Mouse (Mus musculus) heart, adult 2 months (tissue): Measurements from ENCODE around the gene Pnpo. TPM values are rescaled to one million over a fixed set of nuclear protein-coding genes. Genes with fewer than 3 reads are reported as not detected.

ENCODE experiments used
- DNase-seq, 2 experiments: peaks; one replicate each; pipeline ENCODE4 v3.0.0; 2021
- H3K27ac ChIP-seq: fragments of 200-600 bp; 2 replicates; pipeline ENCODE4 v1.8.1; 2022
- H3K27me3 ChIP-seq: fragments of 200-500 bp; 2 replicates; pipeline ENCODE4 v1.6.1; 2012; ENCODE audit warnings: mild to moderate bottlenecking, low read length, inconsistent platforms, mixed read lengths; ENCODE audit not compliant: control insufficient read depth, insufficient read depth
- H3K36me3 ChIP-seq: fragments of 200-500 bp; 2 replicates; pipeline ENCODE4 v1.6.1; 2012; ENCODE audit warnings: low read length, inconsistent platforms; ENCODE audit not compliant: control insufficient read depth, insufficient read depth
- H3K4me1 ChIP-seq: fragments of 200-500 bp; 2 replicates; pipeline ENCODE4 v1.6.1; 2011; ENCODE audit warnings: low read length; ENCODE audit not compliant: control insufficient read depth, insufficient read depth
- H3K4me3 ChIP-seq: fragments of 200-600 bp; 2 replicates; pipeline ENCODE4 v1.8.1; 2022
- H3K79me2 ChIP-seq: fragments of 200-500 bp; replicated peaks from 2 replicates; pipeline ENCODE4 v1.6.1; 2012; ENCODE audit warnings: mild to moderate bottlenecking, inconsistent platforms, low read length, moderate library complexity, mixed read lengths; ENCODE audit not compliant: control insufficient read depth, insufficient read depth
- H3K9ac ChIP-seq: fragments of 200-500 bp; 2 replicates; pipeline ENCODE4 v1.6.1; 2012; ENCODE audit warnings: low read depth, mild to moderate bottlenecking, control low read depth, inconsistent platforms, low read length, mixed read lengths
- CTCF ChIP-seq: fragments of 200-600 bp; IDR thresholded peaks from 2 replicates; pipeline ENCODE4 v1.8.1; 2022; ENCODE audit warnings: antibody characterized with exemption, mild to moderate bottlenecking, moderate library complexity
- EP300 ChIP-seq: fragments of 200-500 bp; IDR thresholded peaks from 2 replicates; pipeline ENCODE4 v1.6.1; 2011; ENCODE audit warnings: low read depth, low read length, control low read depth; ENCODE audit not compliant: insufficient read depth
- POLR2A ChIP-seq: fragments of 200-500 bp; IDR thresholded peaks from 2 replicates; pipeline ENCODE4 v1.6.1; 2011; ENCODE audit warnings: mild to moderate bottlenecking, low read depth, low read length, control low read depth; ENCODE audit not compliant: insufficient read depth
- WGBS: fragments of 180-500 bp; shearing (Covaris S2); methylation state at CpG from one replicate; pipeline ENCODE4 v1.1.7; 2018; 5-methylcytosine and 5-hydroxymethylcytosine counted together
- intact Hi-C: fragments of 180-260 bp; cut with DNase I; formaldehyde crosslinking; loops from one replicate; pipeline ENCODE4 v1.15.1; 2025
- polyA plus RNA-seq: library from polyadenylated mRNA; depleted of rRNA; stranded (reverse); fragments of >200 nt; gene quantifications from 2 replicates; pipeline ENCODE4 v1.2.3, GENCODE M21; 2012
- total RNA-seq, 2 experiments: library from RNA; stranded (reverse); gene quantifications; 2 replicates each; pipeline ENCODE4 v1.2.3; 2021

The Pnpo gene
- total and polyA plus RNA-seq, 3 experiments, result 12.9 to 22.0 (median 13.0) TPM

DNA sequence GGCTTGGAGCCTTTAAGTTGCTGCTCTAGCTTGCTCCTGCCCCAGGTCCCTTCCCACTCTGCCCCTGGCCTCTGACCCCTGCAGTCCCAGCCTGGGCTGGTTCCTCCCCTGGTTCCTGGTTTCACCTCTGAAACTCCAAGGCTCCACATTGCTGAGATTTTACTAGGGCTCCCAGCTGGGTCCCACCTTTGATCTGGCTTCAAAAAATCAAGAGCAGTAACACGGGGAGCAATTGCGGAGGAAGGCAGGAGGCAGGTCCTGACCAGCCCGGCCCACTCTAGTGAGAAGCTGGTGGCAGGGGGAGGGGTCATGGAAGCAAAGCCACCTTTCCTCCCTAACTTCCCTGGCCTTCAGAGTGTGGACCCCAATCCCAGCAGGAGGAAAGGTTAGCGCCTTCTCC is 41.1 kb upstream of the Pnpo start:
- H3K79me2 ChIP-seq, result no peaks in the 10 kb centered on the region
- H3K4me3 ChIP-seq, result no peak overlapping the region
- intact Hi-C loops, result loop anchor here (5.0 kb wide), 1 partner anchor 68 kb away; the partner anchor contains the start of gene Cdk5rap3
- WGBS, result 36% methylated on average over 4 of the region's 4 CpGs
- H3K9ac ChIP-seq, result no peak overlapping the region
- TF ChIP-seq POLR2A (no peak), EP300 (no peak), CTCF (no peak)
- H3K36me3 ChIP-seq, result no peaks in the 10 kb centered on the region
- no peaks in the 10 kb centered on the region; the same call in 1 of the 2 replicates for H3K27me3 ChIP-seq
- peaks cover 3% of the 10 kb centered on the region for H3K4me1 ChIP-seq
- no peak overlapping the region for H3K27ac ChIP-seq
- no peak for DNase-seq

DNA sequence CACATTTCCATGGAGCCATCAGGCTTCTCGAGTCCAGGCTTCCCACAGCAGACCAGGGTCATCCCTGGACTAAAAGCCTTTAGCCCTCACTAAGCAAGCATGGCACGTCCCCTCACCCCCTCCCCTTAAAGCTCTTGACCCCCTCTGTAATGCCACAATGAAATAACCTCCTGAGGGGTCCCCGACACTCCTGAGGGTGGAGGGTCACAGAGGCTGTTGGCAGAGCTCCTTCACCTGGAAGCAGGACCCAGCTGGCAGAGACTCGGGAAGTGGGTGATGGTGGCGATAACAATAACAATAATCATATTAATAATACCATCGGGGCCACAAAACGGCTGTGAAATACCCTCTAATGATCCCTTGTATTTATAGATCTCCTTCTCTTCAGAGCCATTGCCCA is 39.1 kb upstream of the Pnpo start, which contains the start of gene Sp2:
Gene Sp2 (minus strand): TSS at position 101 of the 400 bp plus-strand sequence.
- no peaks in the 10 kb centered on the region; the same call in 1 of the 2 replicates for H3K27me3 ChIP-seq
- TF ChIP-seq POLR2A, result no peak
- TF ChIP-seq CTCF, result no peak
- TF ChIP-seq EP300, result no peak
- WGBS, result 73% methylated on average over 7 of the region's 7 CpGs
- no peak within 1 kb of the TSS for H3K9ac ChIP-seq
- H3K4me1 ChIP-seq, result peaks cover 6% of the 10 kb centered on the region
- no peak for DNase-seq
- intact Hi-C loops, result loop anchor here (1.0 to 5.0 kb wide), 3 partner anchors 39 to 66 kb away; partner anchors contain the start of gene Cdk5rap3
- no peaks in the 10 kb centered on the region for H3K79me2 ChIP-seq
- H3K4me3 ChIP-seq, result no peak within 1 kb of the TSS
- H3K27ac ChIP-seq, result no peak within 1 kb of the TSS
- H3K36me3 ChIP-seq, result no peaks in the 10 kb centered on the region

- intact Hi-C loops, result loop anchor here (1.0 to 5.0 kb wide), 3 partner anchors 40 to 65 kb away; partner anchors contain the start of gene Cdk5rap3
- Histone ChIP-seq H3K9ac (no peak overlapping the region), H3K79me2 (no peaks in the 10 kb centered on the region), H3K27ac (no peak overlapping the region), H3K4me3 (no peak overlapping the region), H3K36me3 (no peaks in the 10 kb centered on the region), H3K4me1 (peaks cover 5% of the 10 kb centered on the region), H3K27me3 (no peaks in the 10 kb centered on the region)
- WGBS, result 5% methylated on average over 7 of the region's 7 CpGs
- DNase-seq, result peak; percentile 80
- TF ChIP-seq POLR2A (no peak), CTCF (peak; percentile 98), EP300 (peak; percentile 72; the same call in 1 of the 2 replicates)
Measured at GRCm38 (mm10) chr11:96982355-96982754, 38.6 kb upstream of the Pnpo start.

DNA sequence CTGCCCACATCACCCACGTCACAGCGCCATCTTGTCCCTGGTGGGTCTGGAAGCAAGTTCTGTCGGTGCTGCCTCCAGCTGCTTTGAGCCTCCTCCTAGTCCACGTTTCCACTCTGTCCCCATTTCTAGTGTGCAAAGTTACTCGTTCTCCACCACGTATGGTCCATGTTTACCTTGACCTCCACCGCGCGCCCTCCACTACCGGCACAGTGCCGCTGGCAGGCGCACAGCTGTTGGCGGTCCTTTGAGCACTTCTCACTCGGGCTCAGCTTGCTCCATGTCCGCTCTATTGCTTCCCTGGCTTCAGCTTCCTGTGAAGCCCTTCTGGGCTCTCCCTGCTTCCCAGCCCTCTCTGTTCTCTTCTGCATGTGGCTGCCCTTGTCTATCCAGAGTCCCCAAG is 37.7 kb upstream of the Pnpo start:
- no peak for TF ChIP-seq EP300
- TF ChIP-seq CTCF, result no peak
- TF ChIP-seq POLR2A, result no peak
- Histone ChIP-seq H3K9ac (no peak overlapping the region), H3K27me3 (no peaks in the 10 kb centered on the region), H3K27ac (no peak overlapping the region), H3K4me1 (peaks cover 5% of the 10 kb centered on the region), H3K36me3 (no peaks in the 10 kb centered on the region), H3K79me2 (no peaks in the 10 kb centered on the region), H3K4me3 (no peak overlapping the region)
- intact Hi-C loops, result loop anchor here (5.0 kb wide), 1 partner anchor 64 kb away; the partner anchor contains the start of gene Cdk5rap3
- no peak for DNase-seq
- WGBS, result 72% methylated on average over 15 of the region's 15 CpGs

- Histone ChIP-seq H3K27me3 (no peaks in the 10 kb centered on the region), H3K9ac (no peak overlapping the region), H3K27ac (no peak overlapping the region), H3K36me3 (0 out of 2 replicates have a peak, but pooled peaks cover 2% of the 10 kb centered on the region), H3K4me3 (no peak overlapping the region), H3K4me1 (peaks cover 14% of the 10 kb centered on the region), H3K79me2 (peaks cover 2% of the 10 kb centered on the region; the same call in 1 of the 2 replicates)
- intact Hi-C loops, result loop anchor here (5.0 kb wide), 1 partner anchor 63 kb away; the partner anchor contains the start of gene Cdk5rap3
- no peak for DNase-seq
- TF ChIP-seq EP300 (no peak), POLR2A (no peak)
- WGBS, result 70% methylated on average over 5 of the region's 5 CpGs
Measured at GRCm38 (mm10) chr11:96980021-96980420, 36.2 kb upstream of the Pnpo start.

DNA sequence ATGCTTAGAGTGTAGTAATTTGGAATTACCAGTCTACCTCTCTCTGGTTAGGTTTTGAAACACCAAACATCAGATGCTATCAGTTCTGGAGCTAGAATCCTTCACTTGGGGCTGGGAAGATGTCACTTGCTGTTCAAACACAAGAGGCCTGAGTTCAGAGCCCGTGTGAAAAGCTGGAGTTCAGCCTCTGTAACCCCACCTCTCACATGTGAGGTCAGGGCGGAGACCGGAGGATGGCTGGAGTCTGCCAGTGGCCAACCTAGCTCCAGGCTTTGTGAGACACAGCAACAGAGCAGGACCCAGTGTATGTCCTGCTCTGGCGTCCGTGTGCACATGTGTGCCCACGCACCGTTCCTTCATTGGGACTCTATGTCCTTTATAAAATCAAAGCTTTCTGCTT is 35.5 kb upstream of the Pnpo start:
- Histone ChIP-seq H3K27me3 (no peaks in the 10 kb centered on the region), H3K79me2 (peaks cover 2% of the 10 kb centered on the region; the same call in 1 of the 2 replicates), H3K36me3 (0 out of 2 replicates have a peak, but pooled peaks cover 2% of the 10 kb centered on the region), H3K4me1 (peaks cover 14% of the 10 kb centered on the region), H3K27ac (no peak overlapping the region), H3K4me3 (no peak overlapping the region), H3K9ac (no peak overlapping the region)
- WGBS, result 88% methylated on average over 7 of the region's 7 CpGs
- TF ChIP-seq POLR2A (no peak), EP300 (no peak), CTCF (no peak)
- DNase-seq, result no peak
- intact Hi-C loops, result loop anchor here (5.0 kb wide), 1 partner anchor 208 kb away; the partner anchor contains the start of gene Kpnb1
